Mouse (Mus musculus) spleen, adult 2 months (tissue): Measurements from ENCODE around the gene Klc1.

ENCODE experiments used
- CTCF ChIP-seq: fragments of 200-500 bp; IDR thresholded peaks from 2 replicates; pipeline ENCODE4 v1.5.1; 2011; ENCODE audit warnings: mild to moderate bottlenecking, inconsistent platforms; ENCODE audit not compliant: insufficient read depth, insufficient read length, insufficient replicate concordance; ENCODE audit errors: extremely low read depth
- POLR2A ChIP-seq: fragments of 200-500 bp; IDR thresholded peaks from 2 replicates; pipeline ENCODE4 v1.6.1; 2011; ENCODE audit warnings: low read depth, low read length, inconsistent platforms

DNA sequence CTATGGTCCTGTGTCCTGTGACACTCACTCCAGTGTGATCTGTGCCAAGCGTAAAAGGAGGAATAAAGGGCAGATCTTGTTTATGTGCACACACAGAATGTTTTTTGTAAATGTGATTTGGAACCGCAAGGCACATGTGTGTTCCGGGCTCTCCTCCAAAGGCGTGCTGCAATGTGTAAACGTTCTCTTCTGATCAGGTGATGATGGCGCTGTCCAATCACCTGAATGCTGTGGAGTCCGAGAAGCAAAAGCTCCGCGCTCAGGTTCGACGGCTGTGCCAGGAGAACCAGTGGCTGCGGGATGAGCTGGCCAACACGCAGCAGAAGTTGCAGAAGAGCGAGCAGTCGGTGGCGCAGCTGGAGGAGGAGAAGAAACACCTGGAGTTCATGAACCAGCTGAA, 15.5 kb downstream of the Klc1 start:
- TF ChIP-seq CTCF, result no peak
- no peak for TF ChIP-seq POLR2A
